Mouse (Mus musculus): Measurements from ENCODE around the gene Myl10.
A peak's percentile ranks its signal among the peaks of the same experiment; 100 is the strongest.
"Not testable (repeated sequence)": the region's sequence is repeated elsewhere in the genome, so short reads cannot be mapped to it uniquely, and the experiment has no call there.

Myl10 gene

DNA sequence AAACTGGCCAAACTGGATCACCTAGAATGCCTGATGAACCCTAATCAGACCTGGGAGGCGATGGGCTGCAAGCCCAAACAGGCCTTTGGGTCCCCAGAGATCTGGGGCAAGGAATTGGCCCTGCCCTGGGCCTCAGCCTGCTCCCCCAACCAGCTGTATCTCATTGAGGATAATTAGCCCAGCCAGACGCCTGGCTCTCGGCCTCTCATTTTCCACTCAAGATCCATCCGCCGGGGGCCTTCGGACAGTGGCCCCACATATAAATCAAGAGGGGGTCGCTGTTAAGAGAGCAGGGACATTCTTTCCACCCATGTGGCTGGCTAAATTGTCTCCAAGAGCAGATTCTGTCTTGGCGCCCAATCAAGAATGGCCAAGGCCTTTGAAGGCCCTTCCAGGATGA is 11.2 kb downstream of the Myl10 start:
- DNase-seq (ENCODE audit: low read depth, low spot score): no peak

DNA sequence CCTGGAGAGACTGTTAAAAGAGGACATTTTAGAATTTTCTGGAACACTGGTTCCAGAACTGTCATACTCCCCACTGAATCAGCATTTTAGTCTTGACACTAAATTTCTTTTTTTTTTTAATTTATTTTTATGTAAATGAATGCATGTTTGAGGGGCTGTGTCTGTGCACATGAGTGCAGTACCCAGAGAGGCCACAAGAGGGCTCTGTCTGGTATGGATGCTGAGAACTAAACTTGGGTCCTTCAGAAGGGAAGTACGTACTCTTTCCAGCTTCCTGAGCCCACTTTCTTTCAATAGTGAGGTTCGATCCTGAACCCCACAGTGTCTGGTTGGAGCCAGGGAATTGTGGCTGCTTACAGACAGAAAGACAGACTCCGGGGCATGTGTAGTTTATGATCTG is 12.6 kb downstream of the Myl10 start:
- DNase-seq (ENCODE audit: low read depth, low spot score): no peak

DNA sequence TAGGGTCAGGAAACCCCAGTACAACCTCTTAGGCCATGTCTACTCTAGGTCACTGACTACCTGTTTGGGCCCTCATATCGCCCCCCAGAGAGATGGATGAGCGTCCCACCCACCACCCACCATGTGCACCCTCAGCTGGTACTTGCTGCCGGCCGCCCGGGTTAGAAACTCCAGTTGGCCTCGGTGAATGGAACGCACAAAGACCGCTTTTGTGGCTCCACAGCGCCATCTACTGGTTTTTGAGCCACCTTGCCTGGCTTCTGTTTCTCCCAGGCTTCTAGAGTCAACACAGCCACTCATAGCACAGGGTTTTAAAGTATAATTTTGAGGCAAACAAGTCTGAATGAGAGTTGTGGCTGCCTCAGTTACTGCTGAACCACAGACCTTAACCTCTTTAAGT is 13.9 kb downstream of the Myl10 start:
- peak; percentile 21 for DNase-seq (ENCODE audit: low read depth, low spot score)

DNA sequence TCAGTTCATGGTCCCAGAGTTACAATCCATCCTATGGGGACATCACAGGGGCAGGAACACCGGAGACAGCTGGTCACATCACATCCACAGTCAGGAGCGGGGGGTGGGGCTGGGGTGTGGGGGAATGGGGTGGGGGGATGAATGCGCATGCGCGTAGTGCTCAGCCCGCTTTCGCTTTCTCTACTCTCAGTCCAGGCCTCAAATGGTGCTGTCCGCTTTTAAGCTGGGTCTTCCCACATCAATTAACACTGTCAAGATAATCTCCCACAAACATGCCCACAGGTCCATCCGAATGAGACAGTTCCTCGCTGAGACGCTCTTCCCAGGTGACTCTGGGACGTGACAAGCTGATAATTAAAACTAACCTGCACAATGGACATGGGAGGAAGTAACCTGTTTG is 15.2 kb downstream of the Myl10 start:
- DNase-seq (ENCODE audit: low read depth, low spot score): no peak

DNA sequence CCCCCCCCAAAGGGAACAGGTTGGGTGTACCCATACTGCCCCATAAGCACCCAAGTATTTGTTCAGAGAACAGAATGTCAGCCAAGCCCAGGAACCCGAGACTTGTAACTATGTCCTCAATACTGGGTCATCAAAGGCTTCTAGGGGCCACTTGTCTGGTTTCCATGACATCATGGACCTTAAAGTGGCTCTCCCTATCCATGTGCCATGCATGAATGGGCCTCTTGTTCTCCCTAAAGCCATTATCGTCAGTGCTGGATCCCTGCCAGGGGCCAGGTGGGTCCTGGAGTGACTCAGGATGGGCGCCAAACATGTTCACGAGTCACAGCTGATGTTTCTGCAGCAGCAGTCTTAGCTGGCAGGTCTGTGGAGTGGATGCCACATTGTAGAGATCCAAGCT is 17.8 kb downstream of the Myl10 start:
- no peak for DNase-seq (ENCODE audit: low read depth, low spot score)

DNA sequence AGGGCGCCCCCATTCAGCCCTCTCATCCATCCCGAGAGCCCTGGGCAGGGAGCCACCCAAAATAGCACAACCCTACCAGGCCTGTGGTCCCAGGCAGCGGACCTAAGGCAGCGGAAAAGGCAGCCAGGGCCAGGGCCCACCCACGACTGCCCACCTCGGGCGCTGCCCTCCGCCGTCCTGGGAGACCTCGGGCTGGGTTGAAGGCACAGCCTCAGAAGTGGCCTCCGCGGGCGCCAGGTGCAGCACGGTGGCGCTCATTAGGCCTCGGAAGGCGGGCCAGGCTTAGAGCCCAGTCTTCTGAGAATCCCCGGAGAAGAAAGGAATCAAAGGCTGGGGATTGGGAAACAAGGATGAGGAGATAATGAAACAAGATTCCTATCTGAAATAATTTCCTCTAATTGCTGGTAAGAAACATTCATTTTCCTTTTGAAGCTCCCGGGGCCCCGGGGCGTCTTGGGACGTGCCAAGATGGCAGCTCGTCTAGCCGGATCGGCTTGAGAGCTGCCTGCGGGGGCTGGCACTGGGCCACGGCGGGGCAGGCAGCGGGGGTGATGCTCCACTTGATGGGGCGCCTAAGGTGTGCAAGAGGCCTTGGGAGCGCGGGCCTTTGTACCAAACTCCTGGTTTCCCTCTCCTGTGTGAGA is 21.4 kb downstream of the Myl10 start:
- no peak for DNase-seq (ENCODE audit: low read depth, low spot score)

DNA sequence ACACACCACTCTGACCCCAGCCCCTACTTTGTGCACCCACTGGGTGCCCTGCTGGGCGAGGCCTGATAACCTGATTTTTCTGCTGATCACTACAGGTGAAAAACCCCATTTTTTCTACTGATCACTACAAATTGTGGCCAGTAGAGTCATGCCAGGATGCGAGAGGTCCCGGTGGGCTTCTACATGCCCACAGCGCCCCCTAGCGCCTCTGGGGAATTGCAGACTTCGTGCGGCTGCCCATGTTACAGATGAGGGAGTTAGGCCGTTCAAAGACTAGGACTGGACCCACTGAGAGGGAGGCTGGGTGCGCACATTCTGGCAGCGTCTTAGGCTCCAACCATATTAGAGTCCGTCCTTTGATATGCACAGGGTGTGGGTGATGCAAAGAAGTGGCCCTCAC is 21.9 kb downstream of the Myl10 start:
- no peak for DNase-seq (ENCODE audit: low read depth, low spot score)

DNA sequence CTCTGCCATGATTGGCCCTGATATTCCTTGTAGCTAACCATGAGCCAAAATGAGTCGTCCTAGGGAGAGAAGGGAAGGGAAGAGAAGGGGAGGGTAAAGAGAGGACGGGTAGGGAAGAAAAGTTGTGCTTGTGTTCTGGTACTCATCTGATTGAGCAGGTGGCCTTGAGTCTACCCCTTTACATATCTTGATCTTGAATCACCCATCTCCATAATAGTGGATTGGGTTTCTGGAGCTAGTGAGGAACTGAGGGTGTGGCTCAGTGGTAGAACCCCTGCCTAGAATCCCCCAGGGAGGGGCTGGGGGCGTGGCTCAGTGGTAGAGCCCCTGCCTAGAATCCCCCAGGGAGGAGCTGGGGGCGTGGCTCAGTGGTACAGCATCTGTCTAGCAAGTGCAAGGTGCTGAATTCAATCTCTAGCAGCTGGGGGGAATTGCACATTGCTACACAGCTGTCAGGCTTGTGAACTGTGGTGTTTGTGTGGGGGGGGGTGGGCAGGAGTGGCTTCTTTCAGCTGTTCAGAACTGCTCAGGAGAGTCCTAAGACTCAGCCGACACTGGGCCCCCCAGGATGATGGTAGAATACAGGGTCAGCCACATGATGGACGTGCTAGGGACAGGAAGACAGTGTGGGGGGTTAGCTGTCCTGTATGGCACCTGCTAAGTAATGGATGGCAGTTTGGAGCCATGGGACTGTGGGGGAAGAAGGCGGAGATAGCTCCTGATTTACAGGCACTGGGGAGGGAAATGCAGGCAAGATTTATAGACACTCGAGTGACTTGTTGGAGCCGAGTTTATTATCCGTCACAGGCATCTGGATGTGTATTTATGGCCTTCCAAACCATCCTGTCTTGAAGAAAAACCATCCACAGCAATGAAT is 24.0 kb downstream of the Myl10 start:
- no peak for DNase-seq (ENCODE audit: low read depth, low spot score)

DNA sequence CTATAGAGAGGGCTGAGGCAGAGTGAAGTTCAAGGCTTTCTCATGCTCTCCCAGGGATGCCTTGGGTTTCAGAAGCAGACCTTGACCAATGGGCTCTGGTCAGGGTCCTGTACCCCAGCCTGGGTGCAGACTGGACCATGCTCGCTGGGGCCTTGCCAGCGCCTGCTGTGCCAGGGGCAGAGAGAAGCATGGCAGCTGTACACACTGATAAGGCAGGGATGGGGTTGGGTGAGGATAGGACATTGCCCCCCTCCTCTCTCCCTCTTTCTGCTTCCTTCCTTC is 24.6 kb downstream of the Myl10 start:
- DNase-seq (ENCODE audit: low read depth, low spot score): no peak

DNA sequence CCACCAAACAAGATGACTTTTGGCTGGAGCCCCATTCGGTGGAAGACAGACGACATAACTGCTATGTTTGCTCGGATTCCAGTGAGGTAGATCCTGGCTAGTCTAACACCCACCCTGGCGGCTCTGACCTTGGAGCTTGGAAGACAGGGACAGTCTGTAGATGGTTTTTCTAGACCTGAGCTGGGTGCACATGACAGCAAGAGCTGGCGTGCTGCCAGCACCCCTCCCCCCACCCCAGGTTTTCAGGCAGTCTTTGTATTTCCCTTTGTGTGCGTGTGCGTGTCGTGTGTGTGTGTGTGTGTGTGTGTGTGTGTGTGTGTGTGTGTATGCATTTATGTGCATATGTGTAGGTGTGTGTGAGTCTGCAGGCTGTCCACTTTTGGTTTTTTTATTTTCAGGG is 25.7 kb downstream of the Myl10 start:
- no peak for DNase-seq (ENCODE audit: low read depth, low spot score)

DNA sequence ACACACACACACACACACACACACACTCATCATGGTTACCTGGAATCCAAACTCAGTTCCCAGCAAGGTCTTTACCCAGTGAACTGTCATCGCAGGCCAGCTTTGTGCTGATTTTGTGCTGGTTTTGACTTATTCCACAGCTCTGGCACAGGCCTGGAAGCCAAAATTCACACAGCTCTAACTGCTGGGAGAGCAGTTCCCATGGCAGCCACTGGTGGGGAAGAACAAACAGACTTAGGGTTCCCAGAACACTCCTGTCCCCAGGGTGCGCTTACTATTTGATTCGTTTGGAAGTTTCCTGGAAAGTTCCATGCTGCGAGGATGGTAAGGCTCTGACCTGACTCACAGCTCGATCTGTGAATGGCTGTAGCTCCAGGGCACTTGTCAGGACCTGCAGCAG is 28.6 kb downstream of the Myl10 start:
- DNase-seq (ENCODE audit: low read depth, low spot score): no peak

DNA sequence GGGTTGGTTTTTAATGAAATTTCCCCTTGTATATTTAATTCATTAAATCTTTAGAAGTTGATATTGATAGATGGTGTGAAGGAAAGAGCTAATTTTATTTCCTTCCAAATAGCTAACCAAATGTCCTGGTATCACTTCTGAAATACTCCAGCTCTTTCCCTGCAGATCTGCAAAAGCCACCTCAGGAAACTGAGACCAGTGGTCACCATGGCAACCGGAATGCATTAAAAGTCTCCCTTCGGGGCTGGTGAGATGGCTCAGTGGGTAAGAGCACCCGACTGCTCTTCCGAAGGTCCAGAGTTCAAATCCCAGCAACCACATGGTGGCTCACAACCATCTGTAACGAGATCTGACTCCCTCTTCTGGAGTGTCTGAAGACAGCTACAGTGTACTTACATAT is 33.3 kb downstream of the Myl10 start:
- DNase-seq (ENCODE audit: low read depth, low spot score): not testable (repeated sequence)

DNA sequence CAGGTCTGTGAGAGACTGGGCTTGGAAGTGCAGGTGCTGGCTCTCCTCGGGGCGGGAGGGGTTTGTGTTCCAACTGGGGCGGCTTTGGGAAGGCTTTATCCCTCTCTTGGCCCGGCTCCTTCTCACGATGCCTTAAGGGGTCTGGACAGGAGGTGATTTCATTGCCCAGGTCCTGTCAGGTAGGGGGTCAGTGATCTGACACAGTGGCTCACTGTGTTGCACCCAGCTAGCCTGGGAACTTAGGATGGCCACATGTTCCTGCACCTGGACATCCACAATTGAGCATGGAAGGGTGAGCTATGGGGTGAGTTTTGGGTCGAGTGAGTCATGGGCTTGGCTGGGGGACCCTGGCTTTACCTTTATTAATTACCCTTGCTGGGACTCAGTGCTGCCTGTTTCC is 46.0 kb downstream of the Myl10 start:
- DNase-seq (ENCODE audit: low read depth, low spot score): no peak

DNA sequence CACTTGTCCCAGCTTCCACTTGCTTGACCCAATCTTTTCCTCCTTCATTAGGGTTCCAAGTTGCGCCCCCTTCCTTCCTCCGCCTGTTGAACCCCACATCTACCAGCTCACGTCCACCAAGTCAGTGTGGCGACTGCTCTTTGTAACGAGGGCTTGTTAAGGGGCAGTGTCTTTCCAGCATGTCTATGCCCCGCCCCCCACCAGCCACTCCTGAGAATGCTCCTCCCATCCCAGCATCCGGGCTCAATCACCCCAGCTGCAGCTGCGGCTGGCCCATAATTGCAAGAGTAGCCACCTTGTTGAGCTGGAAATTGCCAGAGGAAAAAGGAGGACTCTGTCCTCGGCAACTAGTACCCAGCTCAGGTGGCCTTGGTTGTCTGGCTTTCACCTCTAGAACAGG is 53.6 kb downstream of the Myl10 start:
- DNase-seq (ENCODE audit: low read depth, low spot score): no peak
